Mouse (Mus musculus): Measurements from ENCODE around the gene Macrod2. TPM values are rescaled to one million over a fixed set of nuclear protein-coding genes. Genes with fewer than 3 reads are reported as not detected.

The Macrod2 gene
- polyA plus RNA-seq, 1 experiment = 20.2 TPM

DNA sequence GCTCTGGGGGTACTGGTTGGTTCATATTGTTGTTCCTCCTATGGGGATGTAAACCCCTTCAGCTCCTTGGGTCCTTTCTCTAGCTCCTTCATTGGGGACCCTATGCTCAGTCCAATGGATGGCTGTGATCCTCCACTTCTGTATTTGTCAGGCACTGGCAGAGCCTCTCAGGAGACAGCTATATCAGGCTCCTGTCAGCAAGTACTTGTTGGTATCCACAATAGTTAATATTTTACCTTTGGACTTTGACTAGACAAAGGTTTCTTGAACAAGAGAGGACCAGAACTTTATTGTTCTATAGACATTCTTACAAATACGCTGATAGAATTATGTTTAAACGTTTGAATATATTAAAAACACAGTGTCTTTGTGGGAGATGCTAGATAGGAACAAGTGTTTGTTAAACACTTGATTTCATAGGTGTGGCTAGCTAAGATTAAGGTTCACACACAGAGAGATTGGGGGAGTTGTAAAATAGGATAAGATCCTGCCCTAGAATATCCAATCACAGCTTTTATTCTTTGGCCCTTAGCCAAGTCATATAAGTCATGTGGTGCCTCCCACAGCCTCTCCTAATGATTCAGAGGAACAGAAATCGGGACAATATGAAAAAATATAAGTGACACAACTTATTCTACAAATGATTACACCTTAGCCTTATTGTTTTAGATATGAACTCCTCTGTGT is 501.4 kb downstream of the Macrod2 start:
- no peak for DNase-seq
- peaks cover 2% of the 10 kb centered on the region; the same call in 1 of the 2 replicates for H3K4me1 ChIP-seq (ENCODE audit: control insufficient read depth, insufficient read depth, low read length)
- H3K27ac ChIP-seq (ENCODE audit: insufficient read depth, low read length) = no peak overlapping the region
- no peak for TF ChIP-seq CTCF (IDR thresholded peaks at IDR 0.05; ENCODE audit: borderline replicate concordance, insufficient read depth, low read depth, low read length)
- H3K4me3 ChIP-seq (replicated peaks; ENCODE audit: insufficient read depth, low read depth, low read length) = no peak overlapping the region
- 85% methylated on average over 3 of the region's 3 CpGs for WGBS
- H3K27me3 ChIP-seq (ENCODE audit: control insufficient read depth, insufficient read depth, low read length) = no peaks in the 10 kb centered on the region

DNA sequence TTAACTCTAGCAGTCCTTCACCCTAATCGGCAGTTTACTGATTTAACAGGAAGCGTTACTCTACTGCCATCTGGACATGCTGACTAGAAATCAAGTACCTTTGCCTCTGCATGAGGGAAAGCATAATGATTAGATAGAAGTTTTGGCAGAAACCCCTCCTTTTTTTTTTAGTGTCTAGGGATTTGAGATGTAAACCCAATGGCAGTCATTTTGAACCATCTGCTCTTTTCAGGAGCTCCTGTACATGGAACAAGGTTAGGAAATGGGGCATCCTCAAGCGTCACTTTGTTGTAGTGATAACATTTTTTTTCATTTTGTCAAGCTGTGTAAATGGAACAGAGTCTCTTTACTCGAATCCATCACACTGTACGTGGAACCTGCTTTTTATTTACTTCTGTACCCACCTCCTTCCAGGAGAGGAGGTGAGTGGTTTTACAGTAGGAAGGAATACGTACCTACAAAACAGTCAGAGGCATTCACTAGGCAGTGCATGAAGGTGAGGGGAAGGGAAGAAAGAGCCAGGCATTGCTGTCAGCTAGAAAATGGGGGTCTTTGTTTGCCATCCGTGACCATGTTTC is 503.4 kb downstream of the Macrod2 start:
- peak overlapping the region; percentile 28; the same call in 1 of the 2 replicates for H3K27ac ChIP-seq (ENCODE audit: insufficient read depth, low read length)
- TF ChIP-seq CTCF (IDR thresholded peaks at IDR 0.05; ENCODE audit: borderline replicate concordance, insufficient read depth, low read depth, low read length) = no peak
- no peak for TF ChIP-seq POLR2A (IDR thresholded peaks at IDR 0.05; ENCODE audit: borderline replicate concordance, insufficient read depth, low read length)
- H3K4me3 ChIP-seq (replicated peaks; ENCODE audit: insufficient read depth, low read depth, low read length) = no peak overlapping the region
- H3K27me3 ChIP-seq (ENCODE audit: control insufficient read depth, insufficient read depth, low read length) = no peaks in the 10 kb centered on the region
- WGBS = 13% methylated on average over 7 of the region's 7 CpGs
- peak; percentile 19 to 66 for DNase-seq
- peaks cover 2% of the 10 kb centered on the region; the same call in 1 of the 2 replicates for H3K4me1 ChIP-seq (ENCODE audit: control insufficient read depth, insufficient read depth, low read length)

DNA sequence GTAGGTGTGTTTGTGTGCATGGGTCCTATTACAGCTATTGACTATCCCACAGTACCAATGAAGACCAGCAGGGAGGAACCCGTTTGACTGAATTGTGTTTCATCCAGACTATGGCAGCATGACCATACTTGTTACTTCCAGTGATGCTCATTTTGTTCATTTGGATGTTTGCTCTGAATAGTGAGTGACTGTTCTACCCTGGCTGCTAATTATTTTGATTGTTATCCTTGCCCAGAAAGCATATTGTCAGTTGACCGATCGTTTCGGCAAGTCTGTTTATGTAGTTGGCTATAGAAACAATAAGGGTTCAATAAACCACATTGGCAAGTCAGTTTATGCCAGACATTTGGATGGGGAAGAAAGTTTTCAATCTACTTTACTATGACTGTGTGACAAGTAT is 510.2 kb downstream of the Macrod2 start:
- Histone ChIP-seq H3K27ac (ENCODE audit: insufficient read depth, low read length) (no peak overlapping the region), H3K4me3 (replicated peaks; ENCODE audit: insufficient read depth, low read depth, low read length) (no peak overlapping the region), H3K27me3 (ENCODE audit: control insufficient read depth, insufficient read depth, low read length) (no peaks in the 10 kb centered on the region), H3K4me1 (ENCODE audit: control insufficient read depth, insufficient read depth, low read length) (no peaks in the 10 kb centered on the region)
- no peak for DNase-seq
- WGBS = 78% methylated on average over 4 of the region's 4 CpGs
- no peak for TF ChIP-seq CTCF (IDR thresholded peaks at IDR 0.05; ENCODE audit: borderline replicate concordance, insufficient read depth, low read depth, low read length)
- TF ChIP-seq POLR2A (IDR thresholded peaks at IDR 0.05; ENCODE audit: borderline replicate concordance, insufficient read depth, low read length) = no peak

DNA sequence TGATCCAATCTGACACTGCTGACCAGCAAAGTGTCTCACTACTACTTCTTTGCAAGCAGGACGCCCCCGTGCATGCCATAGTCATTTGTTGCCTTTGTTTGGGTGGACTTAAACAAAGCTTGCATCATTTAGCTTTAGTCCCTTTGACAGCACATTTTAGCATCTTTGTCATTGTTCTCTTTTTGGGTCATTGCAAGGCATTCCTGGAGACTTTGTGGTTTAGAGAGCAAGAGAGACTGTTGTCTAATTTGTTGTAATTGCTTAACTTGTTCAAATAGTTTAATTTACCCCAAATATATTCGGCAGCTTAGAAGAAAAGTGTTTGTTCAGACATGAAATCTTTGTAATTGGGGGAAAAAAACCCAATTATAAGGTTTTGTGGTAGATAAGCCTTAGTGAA is 511.0 kb downstream of the Macrod2 start:
- no peaks in the 10 kb centered on the region for H3K4me1 ChIP-seq (ENCODE audit: control insufficient read depth, insufficient read depth, low read length)
- H3K27me3 ChIP-seq (ENCODE audit: control insufficient read depth, insufficient read depth, low read length) = no peaks in the 10 kb centered on the region
- TF ChIP-seq CTCF (IDR thresholded peaks at IDR 0.05; ENCODE audit: borderline replicate concordance, insufficient read depth, low read depth, low read length) (no peak), POLR2A (IDR thresholded peaks at IDR 0.05; ENCODE audit: borderline replicate concordance, insufficient read depth, low read length) (no peak)
- H3K4me3 ChIP-seq (replicated peaks; ENCODE audit: insufficient read depth, low read depth, low read length) = no peak overlapping the region
- no peak overlapping the region for H3K27ac ChIP-seq (ENCODE audit: insufficient read depth, low read length)
- 91% methylated on average over 3 of the region's 3 CpGs for WGBS
- no peak for DNase-seq

DNA sequence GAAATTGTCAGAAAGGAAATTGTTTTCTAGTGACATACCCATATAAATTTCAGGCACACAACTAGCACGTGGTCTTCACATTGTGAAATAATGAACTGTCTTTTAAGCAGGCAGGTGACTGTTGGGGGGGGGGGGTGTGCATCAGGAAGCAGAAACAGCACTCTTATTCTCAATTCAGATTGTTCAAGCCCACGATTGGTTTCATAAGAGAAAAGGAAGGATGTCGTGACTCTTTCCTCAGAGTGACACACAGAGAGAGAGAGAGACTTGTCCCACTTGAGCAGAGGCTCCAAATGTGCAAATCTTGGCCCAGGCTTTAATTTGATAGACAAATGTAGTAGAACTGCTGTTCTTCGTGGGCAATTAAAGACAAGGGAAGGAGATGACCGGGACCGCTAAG is 516.4 kb downstream of the Macrod2 start:
- 84% methylated on average over 6 of the region's 6 CpGs for WGBS
- Histone ChIP-seq H3K4me3 (replicated peaks; ENCODE audit: insufficient read depth, low read depth, low read length) (no peak overlapping the region), H3K27ac (ENCODE audit: insufficient read depth, low read length) (no peak overlapping the region), H3K27me3 (ENCODE audit: control insufficient read depth, insufficient read depth, low read length) (no peaks in the 10 kb centered on the region), H3K4me1 (ENCODE audit: control insufficient read depth, insufficient read depth, low read length) (no peaks in the 10 kb centered on the region; the same call in 1 of the 2 replicates)
- DNase-seq = no peak
- TF ChIP-seq CTCF (IDR thresholded peaks at IDR 0.05; ENCODE audit: borderline replicate concordance, insufficient read depth, low read depth, low read length) (no peak), POLR2A (IDR thresholded peaks at IDR 0.05; ENCODE audit: borderline replicate concordance, insufficient read depth, low read length) (no peak)

DNA sequence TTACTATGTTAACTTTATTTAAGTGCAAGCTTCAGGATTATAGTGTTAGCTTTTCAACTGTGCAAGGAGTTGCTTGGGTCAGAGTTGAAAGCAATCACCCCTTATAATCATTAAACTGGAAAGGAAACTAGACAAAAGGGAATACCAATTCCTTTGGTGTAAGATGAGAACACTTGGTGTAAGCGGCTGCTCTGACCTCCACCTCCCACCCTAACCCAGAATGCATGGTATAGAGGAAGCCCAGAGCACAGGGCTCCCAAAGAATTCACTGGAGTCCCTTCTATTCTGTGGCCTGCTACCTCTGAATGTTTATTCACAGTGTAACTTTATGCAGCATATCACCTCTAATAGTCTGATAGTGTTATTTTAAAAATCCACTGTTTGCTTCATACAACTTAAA is 517.1 kb downstream of the Macrod2 start:
- 95% methylated on average over 1 of the region's 1 CpGs for WGBS
- H3K4me3 ChIP-seq (replicated peaks; ENCODE audit: insufficient read depth, low read depth, low read length) = no peak overlapping the region
- H3K4me1 ChIP-seq (ENCODE audit: control insufficient read depth, insufficient read depth, low read length) = no peaks in the 10 kb centered on the region; the same call in 1 of the 2 replicates
- no peak for DNase-seq
- H3K27me3 ChIP-seq (ENCODE audit: control insufficient read depth, insufficient read depth, low read length) = no peaks in the 10 kb centered on the region
- H3K27ac ChIP-seq (ENCODE audit: insufficient read depth, low read length) = no peak overlapping the region
- no peak for TF ChIP-seq POLR2A (IDR thresholded peaks at IDR 0.05; ENCODE audit: borderline replicate concordance, insufficient read depth, low read length)
- no peak for TF ChIP-seq CTCF (IDR thresholded peaks at IDR 0.05; ENCODE audit: borderline replicate concordance, insufficient read depth, low read depth, low read length)

DNA sequence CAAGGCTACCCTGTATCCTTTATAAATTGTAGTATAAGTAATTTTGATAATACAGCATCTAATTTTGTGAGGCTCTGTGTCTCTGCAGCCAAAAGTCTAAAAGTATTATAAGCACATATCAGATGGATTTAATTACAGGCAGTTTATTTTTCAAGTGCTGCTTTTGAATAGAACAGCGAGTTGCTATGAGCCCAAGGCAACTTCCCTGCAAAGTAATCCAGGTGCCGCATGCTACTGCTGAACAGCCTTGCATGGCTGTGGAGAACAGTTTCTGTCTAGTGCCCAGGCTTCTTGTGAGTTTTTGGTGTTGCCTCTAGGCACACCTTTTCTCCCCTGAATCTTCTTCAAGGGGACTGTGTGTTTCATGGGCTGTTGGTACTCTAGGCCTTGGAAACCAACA is 517.8 kb downstream of the Macrod2 start:
- Histone ChIP-seq H3K27ac (ENCODE audit: insufficient read depth, low read length) (no peak overlapping the region), H3K27me3 (ENCODE audit: control insufficient read depth, insufficient read depth, low read length) (no peaks in the 10 kb centered on the region), H3K4me1 (ENCODE audit: control insufficient read depth, insufficient read depth, low read length) (no peaks in the 10 kb centered on the region; the same call in 1 of the 2 replicates), H3K4me3 (replicated peaks; ENCODE audit: insufficient read depth, low read depth, low read length) (no peak overlapping the region)
- 92% methylated on average over 2 of the region's 2 CpGs for WGBS
- no peak for DNase-seq
- TF ChIP-seq POLR2A (IDR thresholded peaks at IDR 0.05; ENCODE audit: borderline replicate concordance, insufficient read depth, low read length) = no peak
- TF ChIP-seq CTCF (IDR thresholded peaks at IDR 0.05; ENCODE audit: borderline replicate concordance, insufficient read depth, low read depth, low read length) = no peak

Data from cerebellum, adult 2 months (tissue).